Mouse (Mus musculus): Measurements from ENCODE around the gene Parvg. TPM values are rescaled to one million over a fixed set of nuclear protein-coding genes. Genes with fewer than 3 reads are reported as not detected.
A peak's percentile ranks its signal among the peaks of the same experiment; 100 is the strongest.

Gene Parvg
- polyA plus RNA-seq, 1 experiment from 2014 or later, result 1.5 TPM

DNA sequence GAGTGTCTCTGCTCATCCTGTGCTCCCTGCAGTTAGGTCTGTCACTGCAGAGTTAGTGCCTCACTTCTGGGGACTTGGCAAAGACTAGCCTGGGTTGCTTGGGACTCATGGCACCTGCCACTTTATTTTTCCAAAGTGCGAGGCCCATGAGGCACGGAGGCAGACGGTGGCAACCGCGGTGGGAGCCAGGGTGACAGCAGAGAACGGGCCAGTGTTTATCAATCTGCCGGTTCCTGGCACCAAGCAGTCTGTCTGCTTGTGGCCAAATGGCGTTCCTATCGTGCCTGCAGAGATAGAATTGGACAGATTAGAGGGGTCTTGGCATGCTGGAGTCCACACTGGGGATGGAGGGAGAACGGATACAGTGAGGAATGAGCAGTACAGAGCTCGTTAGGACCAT lies 13.6 kb upstream of the Parvg start:
- H3K9ac ChIP-seq, result peak overlapping the region; percentile 17; the same call in 1 of the 2 replicates
- ATAC-seq (ENCODE audit: extremely low read depth, insufficient number of reproducible peaks, low FRiP score, low TSS enrichment), result no peak
- no peak overlapping the region for H3K4me3 ChIP-seq
- WGBS, result 32% methylated on average over 11 of the region's 11 CpGs
- no peaks in the 10 kb centered on the region for H3K27me3 ChIP-seq (replicated peaks)
- H3K9me3 ChIP-seq, result no peaks in the 10 kb centered on the region
- H3K36me3 ChIP-seq, result peaks cover 30% of the 10 kb centered on the region
- H3K4me1 ChIP-seq, result peaks cover 47% of the 10 kb centered on the region
- no peak overlapping the region for H3K4me2 ChIP-seq
- H3K27ac ChIP-seq (replicated peaks), result no peak overlapping the region; the same call in 1 of the 2 replicates

DNA sequence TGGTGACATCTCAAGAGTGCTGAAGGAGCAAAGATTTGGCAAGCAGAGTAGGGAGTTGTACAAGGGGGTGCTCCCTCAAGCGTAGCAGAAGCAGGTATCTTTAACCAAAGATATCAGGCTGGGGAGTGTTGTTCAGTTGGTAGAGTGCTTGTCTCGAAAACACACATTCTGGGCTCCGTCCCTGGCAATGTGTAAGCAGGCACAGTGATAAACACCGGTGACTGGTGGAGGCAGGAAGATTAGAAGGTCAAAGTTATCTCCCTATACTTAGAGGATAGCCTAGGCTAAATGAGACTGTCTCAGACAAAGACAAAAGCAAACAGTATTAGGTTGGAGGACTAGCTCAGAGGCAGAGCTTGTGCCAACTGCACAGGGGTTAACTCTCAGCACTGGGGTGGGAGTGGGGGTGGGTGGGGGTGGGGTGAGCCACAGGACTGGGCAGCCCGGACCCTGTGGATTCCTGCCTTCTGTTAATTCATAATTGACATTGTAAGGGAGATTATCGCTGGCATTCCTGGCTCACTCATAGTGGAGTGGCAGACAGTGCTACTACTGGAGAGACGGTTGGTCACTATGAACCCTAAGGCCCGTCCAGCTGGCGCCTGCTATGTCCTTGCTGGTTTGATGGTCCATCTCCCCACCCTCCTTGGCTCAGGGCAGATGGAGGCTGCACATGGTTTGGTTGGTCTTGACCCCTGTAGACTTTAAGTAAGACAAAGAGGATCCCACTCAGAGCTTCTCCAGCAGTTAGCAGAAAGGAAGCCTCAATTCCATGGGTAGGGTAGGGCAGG lies 12.3 kb upstream of the Parvg start:
- Histone ChIP-seq H3K27me3 (replicated peaks) (no peaks in the 10 kb centered on the region), H3K9ac (no peak overlapping the region), H3K27ac (replicated peaks) (no peak overlapping the region; the same call in 1 of the 2 replicates), H3K4me1 (peaks cover 51% of the 10 kb centered on the region), H3K9me3 (no peaks in the 10 kb centered on the region), H3K4me3 (no peak overlapping the region), H3K4me2 (no peak overlapping the region), H3K36me3 (peaks cover 20% of the 10 kb centered on the region)
- WGBS, result 48% methylated on average over 9 of the region's 9 CpGs
- no peak for ATAC-seq (ENCODE audit: extremely low read depth, insufficient number of reproducible peaks, low FRiP score, low TSS enrichment)

DNA sequence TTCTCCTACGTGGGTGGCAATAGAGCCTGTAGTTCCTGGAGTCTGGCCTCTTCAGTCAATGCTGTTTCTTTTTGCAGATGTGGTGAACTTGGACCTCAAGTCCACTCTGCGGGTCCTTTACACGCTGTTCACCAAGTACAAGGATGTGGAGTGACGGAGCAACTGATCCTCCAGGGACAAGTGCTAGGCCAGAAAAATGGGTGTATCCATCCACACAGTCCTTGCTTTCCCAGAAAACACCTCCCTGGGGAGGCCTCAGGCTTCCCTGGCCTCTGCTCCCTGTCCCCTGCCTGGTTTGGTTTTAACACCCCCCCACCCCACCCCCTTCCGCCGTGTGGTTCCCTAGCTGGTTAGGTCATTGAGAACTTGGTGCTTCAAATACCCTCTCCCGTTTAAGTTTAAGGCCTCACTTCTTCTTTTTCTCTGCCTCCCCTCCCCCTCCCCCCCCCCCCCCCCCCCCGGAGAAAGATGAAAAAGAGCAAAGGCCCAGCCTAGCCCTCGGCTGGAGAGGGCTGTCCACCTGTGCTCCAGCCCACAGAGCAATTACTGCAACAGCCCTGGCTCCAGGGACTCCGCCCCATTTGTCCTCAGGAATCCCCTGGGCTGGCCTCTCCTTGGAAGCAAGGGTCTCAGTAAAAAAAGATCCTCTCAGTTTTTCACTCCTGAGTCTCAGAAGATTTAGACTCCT lies 10.8 kb upstream of the Parvg start:
- peaks cover 51% of the 10 kb centered on the region for H3K4me1 ChIP-seq
- ATAC-seq (ENCODE audit: extremely low read depth, insufficient number of reproducible peaks, low FRiP score, low TSS enrichment), result no peak

GRCm38 (mm10) chr15:84313566-84313878 lies 10.3 kb upstream of the Parvg start:
- no peak for ATAC-seq (ENCODE audit: extremely low read depth, insufficient number of reproducible peaks, low FRiP score, low TSS enrichment)
- WGBS, result 43% methylated on average over 9 of the region's 9 CpGs
- peak overlapping the region; percentile 36; the same call in 1 of the 2 replicates for H3K27ac ChIP-seq (replicated peaks)
- H3K9me3 ChIP-seq, result no peaks in the 10 kb centered on the region
- no peaks in the 10 kb centered on the region for H3K27me3 ChIP-seq (replicated peaks)
- no peak overlapping the region for H3K4me2 ChIP-seq
- H3K4me1 ChIP-seq, result peaks cover 51% of the 10 kb centered on the region
- no peak overlapping the region for H3K4me3 ChIP-seq
- H3K36me3 ChIP-seq, result 0 out of 2 replicates have a peak, but pooled peaks cover 5% of the 10 kb centered on the region
- peak overlapping the region; percentile 40; the same call in 1 of the 2 replicates for H3K9ac ChIP-seq

More for the DNA sequence above, 10.8 kb upstream of the Parvg start:
- Histone ChIP-seq H3K27ac (replicated peaks) (peak overlapping the region; percentile 36; the same call in 1 of the 2 replicates), H3K4me3 (no peak overlapping the region), H3K9me3 (no peaks in the 10 kb centered on the region), H3K4me2 (no peak overlapping the region), H3K9ac (peak overlapping the region; percentile 40; the same call in 1 of the 2 replicates), H3K36me3 (0 out of 2 replicates have a peak, but pooled peaks cover 5% of the 10 kb centered on the region), H3K27me3 (replicated peaks) (no peaks in the 10 kb centered on the region)
- WGBS, result 63% methylated on average over 9 of the region's 10 CpGs

DNA sequence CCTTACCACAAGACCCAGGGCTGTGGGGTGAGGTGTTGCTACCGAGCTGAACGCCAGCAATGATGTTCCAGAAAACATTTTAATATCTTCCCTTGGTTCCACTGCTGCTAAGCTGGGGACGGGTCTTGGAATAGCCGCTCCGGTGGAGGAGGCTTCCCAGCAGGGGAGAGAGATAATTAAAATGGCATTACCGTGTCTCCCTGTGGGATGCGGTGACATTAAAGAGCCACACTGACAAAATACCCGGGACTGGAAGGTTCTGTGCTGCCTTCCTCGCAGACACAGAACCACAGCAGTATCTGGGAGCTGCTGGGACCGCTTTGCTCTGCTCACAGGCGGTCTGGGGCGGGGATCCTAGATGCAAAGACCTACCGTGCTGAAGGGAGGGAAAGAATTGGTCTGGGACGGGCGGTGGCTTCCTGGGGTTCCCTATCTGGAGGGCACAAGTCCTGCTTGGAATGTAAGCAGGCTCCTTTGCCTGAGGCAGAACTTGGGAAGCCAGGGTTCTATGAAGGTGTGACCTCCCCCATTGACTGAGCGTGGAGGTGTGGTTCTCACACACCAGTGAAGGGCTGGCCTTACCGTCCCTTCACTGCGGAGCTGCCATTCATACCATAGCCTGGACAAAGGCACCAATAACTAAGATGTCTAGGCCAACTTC lies 9.3 kb upstream of the Parvg start:
- Histone ChIP-seq H3K4me2 (no peak overlapping the region), H3K4me3 (no peak overlapping the region), H3K9ac (no peak overlapping the region), H3K36me3 (0 out of 2 replicates have a peak, but pooled peaks cover 3% of the 10 kb centered on the region), H3K9me3 (no peaks in the 10 kb centered on the region), H3K4me1 (peaks cover 51% of the 10 kb centered on the region), H3K27ac (replicated peaks) (no peak overlapping the region; the same call in 1 of the 2 replicates), H3K27me3 (replicated peaks) (no peaks in the 10 kb centered on the region)
- no peak for ATAC-seq (ENCODE audit: extremely low read depth, insufficient number of reproducible peaks, low FRiP score, low TSS enrichment)
- 38% methylated on average over 18 of the region's 18 CpGs for WGBS

- Histone ChIP-seq H3K36me3 (0 out of 2 replicates have a peak, but pooled peaks cover 3% of the 10 kb centered on the region), H3K4me2 (no peak overlapping the region), H3K9ac (no peak overlapping the region), H3K27ac (replicated peaks) (no peak overlapping the region), H3K4me3 (no peak overlapping the region), H3K27me3 (replicated peaks) (no peaks in the 10 kb centered on the region), H3K4me1 (peaks cover 46% of the 10 kb centered on the region), H3K9me3 (no peaks in the 10 kb centered on the region)
- ATAC-seq (ENCODE audit: extremely low read depth, insufficient number of reproducible peaks, low FRiP score, low TSS enrichment), result no peak
- WGBS, result 66% methylated on average over 15 of the region's 15 CpGs
These were observed 8.4 kb upstream of the Parvg start for GRCm38 (mm10) chr15:84315276-84316046.

- 86% methylated on average over 4 of the region's 4 CpGs for WGBS
- H3K4me1 ChIP-seq, result peaks cover 10% of the 10 kb centered on the region
- no peak overlapping the region for H3K4me3 ChIP-seq
- no peak for ATAC-seq (ENCODE audit: extremely low read depth, insufficient number of reproducible peaks, low FRiP score, low TSS enrichment)
- H3K9me3 ChIP-seq, result no peaks in the 10 kb centered on the region
- H3K4me2 ChIP-seq, result no peak overlapping the region
- H3K36me3 ChIP-seq, result no peaks in the 10 kb centered on the region
- H3K27me3 ChIP-seq (replicated peaks), result no peaks in the 10 kb centered on the region
- H3K27ac ChIP-seq (replicated peaks), result no peak overlapping the region
- no peak overlapping the region for H3K9ac ChIP-seq
These were observed 4.4 kb upstream of the Parvg start for GRCm38 (mm10) chr15:84319393-84319792.

GRCm38 (mm10) chr15:84321544-84322174 lies 2.2 kb upstream of the Parvg start:
- H3K4me2 ChIP-seq, result no peak overlapping the region
- no peak overlapping the region for H3K27ac ChIP-seq (replicated peaks)
- no peak overlapping the region for H3K9ac ChIP-seq
- WGBS, result 65% methylated on average over 8 of the region's 8 CpGs
- no peaks in the 10 kb centered on the region for H3K9me3 ChIP-seq
- ATAC-seq (ENCODE audit: extremely low read depth, insufficient number of reproducible peaks, low FRiP score, low TSS enrichment), result no peak
- H3K27me3 ChIP-seq (replicated peaks), result 0 out of 2 replicates have a peak, but pooled peaks cover 5% of the 10 kb centered on the region
- no peaks in the 10 kb centered on the region for H3K4me1 ChIP-seq
- no peaks in the 10 kb centered on the region for H3K36me3 ChIP-seq
- no peak overlapping the region for H3K4me3 ChIP-seq

DNA sequence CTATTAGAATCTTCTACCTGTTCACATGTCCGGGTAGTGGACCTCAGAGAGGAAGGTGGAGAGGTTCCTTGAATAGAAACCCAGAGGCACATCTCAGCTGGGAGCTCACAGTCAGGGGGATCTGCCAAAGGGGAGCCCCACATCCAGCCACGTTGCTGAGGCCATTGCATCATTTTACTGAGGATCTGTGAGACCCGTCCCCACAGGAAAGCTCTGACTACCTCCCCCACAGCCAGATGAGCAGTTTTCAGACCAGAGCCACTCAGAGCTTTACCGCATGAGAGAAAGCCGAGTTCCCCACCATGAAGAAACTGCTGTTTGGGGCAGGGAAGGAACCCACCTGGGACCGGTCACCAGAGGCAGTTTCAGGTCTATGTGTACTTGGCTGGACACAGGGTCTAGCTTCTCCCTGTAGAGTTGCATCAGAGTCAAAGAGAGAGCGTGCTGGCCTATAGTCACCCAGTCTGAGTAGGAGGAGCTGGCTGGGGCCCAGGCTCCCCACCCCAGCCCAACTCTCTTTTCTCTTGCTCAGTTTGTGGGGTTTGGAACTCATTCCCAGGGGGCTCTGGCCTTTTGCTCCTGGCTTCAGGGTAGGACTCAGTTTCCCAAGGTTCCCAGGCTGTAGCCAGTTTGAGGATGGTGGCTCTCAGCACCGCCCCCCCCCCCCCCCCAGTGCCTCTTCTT lies 1.2 kb downstream of the Parvg start:
- Histone ChIP-seq H3K4me3 (no peak overlapping the region), H3K36me3 (no peaks in the 10 kb centered on the region), H3K4me2 (no peak overlapping the region), H3K4me1 (no peaks in the 10 kb centered on the region), H3K9ac (no peak overlapping the region), H3K27me3 (replicated peaks) (peaks cover 5% of the 10 kb centered on the region; the same call in 1 of the 2 replicates), H3K9me3 (no peaks in the 10 kb centered on the region), H3K27ac (replicated peaks) (no peak overlapping the region)
- 72% methylated on average over 8 of the region's 8 CpGs for WGBS
- ATAC-seq (ENCODE audit: extremely low read depth, insufficient number of reproducible peaks, low FRiP score, low TSS enrichment), result no peak

GRCm38 (mm10) chr15:84325736-84326135 lies 1.9 kb downstream of the Parvg start:
- H3K9ac ChIP-seq, result no peak overlapping the region
- H3K27me3 ChIP-seq (replicated peaks), result peaks cover 5% of the 10 kb centered on the region; the same call in 1 of the 2 replicates
- no peak overlapping the region for H3K27ac ChIP-seq (replicated peaks)
- H3K36me3 ChIP-seq, result no peaks in the 10 kb centered on the region
- H3K9me3 ChIP-seq, result no peaks in the 10 kb centered on the region
- no peak overlapping the region for H3K4me2 ChIP-seq
- WGBS, result 42% methylated on average over 12 of the region's 12 CpGs
- ATAC-seq (ENCODE audit: extremely low read depth, insufficient number of reproducible peaks, low FRiP score, low TSS enrichment), result no peak
- no peak overlapping the region for H3K4me3 ChIP-seq
- 0 out of 2 replicates have a peak, but pooled peaks cover under 1% of the 10 kb centered on the region for H3K4me1 ChIP-seq

Measured in heart, embryonic 13.5 days (tissue).